Mouse (Mus musculus) cerebellum, adult 2 months (tissue): Measurements from ENCODE around the gene Clcn1.

Experiments
- CTCF ChIP-seq: fragments of 200-500 bp; IDR thresholded peaks from 2 replicates; pipeline ENCODE4 v1.5.1; 2011; ENCODE audit warnings: low read depth, mild to moderate bottlenecking, control low read depth, low read length, moderate library complexity, borderline replicate concordance; ENCODE audit not compliant: insufficient read depth
- POLR2A ChIP-seq: fragments of 200-500 bp; IDR thresholded peaks from 2 replicates; pipeline ENCODE4 v1.6.1; 2011; ENCODE audit warnings: low read length, control low read depth, borderline replicate concordance; ENCODE audit not compliant: insufficient read depth

GRCm38 (mm10) chr6:42247173-42247572 is 39.3 kb upstream of the Clcn1 start:
- TF ChIP-seq POLR2A (no peak), CTCF (no peak)
